Mouse (Mus musculus) midbrain, postnatal 0 days (tissue): Measurements from ENCODE around the gene Rpgrip1l. TPM values are rescaled to one million over a fixed set of nuclear protein-coding genes. Genes with fewer than 3 reads are reported as not detected.
A peak's percentile ranks its signal among the peaks of the same experiment; 100 is the strongest.

Experiments used
- ATAC-seq: fragments of 200-750 bp; cut with Nextera tagmentation; 2 replicates; pipeline ENCODE4 v1.8.0; 2017; ENCODE audit warnings: moderate number of reproducible peaks, mild to moderate bottlenecking, moderate TSS enrichment, moderate library complexity; ENCODE audit not compliant: low FRiP score
- DNase-seq: peaks from one replicate; pipeline ENCODE4 v3.0.0-alpha.2; 2015; ENCODE audit warnings: low spot score
- H3K27ac ChIP-seq: fragments of 300-500 bp; sonication (generic); 2 replicates; pipeline ENCODE4 v1.5.1; 2014; ENCODE audit warnings: low read depth, mild to moderate bottlenecking, low read length, mixed read lengths
- H3K27me3 ChIP-seq: fragments of 300-500 bp; sonication (generic); 2 replicates; pipeline ENCODE4 v1.6.1; 2014; ENCODE audit warnings: low read length, control low read depth, mixed read lengths; ENCODE audit not compliant: insufficient read depth
- H3K36me3 ChIP-seq: fragments of 300-500 bp; sonication (generic); 2 replicates; pipeline ENCODE4 v1.6.1; 2014; ENCODE audit warnings: low read length, control low read depth, mixed read lengths; ENCODE audit not compliant: insufficient read depth
- H3K4me1 ChIP-seq: fragments of 300-500 bp; sonication (generic); 2 replicates; pipeline ENCODE4 v1.6.1; 2014; ENCODE audit warnings: mild to moderate bottlenecking, control low read depth, antibody characterized with exemption, low read length, mixed read lengths; ENCODE audit not compliant: insufficient read depth
- H3K4me2 ChIP-seq: fragments of 300-500 bp; sonication (generic); 2 replicates; pipeline ENCODE4 v1.6.1; 2014; ENCODE audit warnings: low read depth, mild to moderate bottlenecking, low read length, mixed read lengths; ENCODE audit not compliant: poor library complexity, severe bottlenecking
- H3K4me3 ChIP-seq: fragments of 300-500 bp; sonication (generic); 2 replicates; pipeline ENCODE4 v1.5.1; 2014; ENCODE audit warnings: low read depth, mild to moderate bottlenecking, low read length, moderate library complexity
- H3K9ac ChIP-seq: fragments of 300-500 bp; sonication (generic); replicated peaks from 2 replicates; pipeline ENCODE4 v1.6.1; 2014; ENCODE audit warnings: mild to moderate bottlenecking, low read length, moderate library complexity, mixed read lengths; ENCODE audit not compliant: poor library complexity, severe bottlenecking
- H3K9me3 ChIP-seq: fragments of 300-500 bp; sonication (generic); 2 replicates; pipeline ENCODE4 v1.6.1; 2016; ENCODE audit warnings: low read length, control low read depth
- CTCF ChIP-seq: IDR thresholded peaks from 2 replicates; pipeline ENCODE4 v1.5.1; 2016; ENCODE audit warnings: antibody characterized with exemption, mild to moderate bottlenecking
- WGBS: fragments of 180-500 bp; shearing (Covaris S2); extraction: QIAGEN DNeasy Blood & Tissue Kit; methylation state at CpG from one replicate; pipeline ENCODE4 v1.1.7; 2014; 5-methylcytosine and 5-hydroxymethylcytosine counted together
- polyA plus RNA-seq: library from polyadenylated mRNA; unstranded; fragments of >200 nt; fragmentation: Nextera tagmentation; extraction: Ambion mirVana; gene quantifications from 2 replicates; pipeline ENCODE4 v1.2.1, GENCODE M21; 2015
- total RNA-seq: library from RNA; depleted of rRNA; stranded (reverse); fragments of >200 nt; gene quantifications from 2 replicates; pipeline ENCODE4 v1.2.3, GENCODE M21; 2014

Rpgrip1l gene
- total and polyA plus RNA-seq, 2 experiments from 2014 or later: 8.4 to 11.5 TPM

- 81% methylated on average over 6 of the region's 6 CpGs for WGBS
- DNase-seq: no peak
- no peak for ATAC-seq
- Histone ChIP-seq H3K9ac (no peak overlapping the region), H3K27ac (no peak overlapping the region), H3K4me2 (no peak overlapping the region), H3K4me1 (peaks cover 26% of the 10 kb centered on the region), H3K27me3 (no peaks in the 10 kb centered on the region), H3K36me3 (no peaks in the 10 kb centered on the region), H3K4me3 (no peak overlapping the region), H3K9me3 (no peaks in the 10 kb centered on the region)
- TF ChIP-seq CTCF: no peak
These were observed 13.9 kb upstream of the Rpgrip1l start for GRCm38 (mm10) chr8:91326946-91327345.

DNA sequence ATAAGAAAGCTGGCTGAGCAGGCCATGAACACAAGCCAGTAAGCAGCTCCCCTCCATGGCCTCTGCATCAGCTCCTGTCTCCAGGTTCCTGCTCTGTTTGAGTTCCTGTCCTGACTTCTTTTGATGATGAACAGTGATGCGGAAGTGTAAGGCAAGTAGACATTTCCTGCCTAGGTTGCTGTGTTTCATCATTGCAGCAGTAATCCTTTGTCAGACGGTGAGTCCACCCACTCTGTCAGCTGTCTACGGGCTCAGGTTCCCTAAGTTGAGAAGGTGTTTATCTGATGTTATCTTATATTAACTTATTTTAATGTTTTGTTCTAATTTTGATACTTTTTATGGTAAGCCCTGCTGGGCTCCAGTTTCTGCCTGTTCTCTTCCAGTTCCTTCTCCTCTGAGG, 13.0 kb upstream of the Rpgrip1l start:
- DNase-seq: no peak
- Histone ChIP-seq H3K4me3 (no peak overlapping the region), H3K27ac (no peak overlapping the region), H3K4me2 (no peak overlapping the region), H3K9ac (no peak overlapping the region), H3K36me3 (no peaks in the 10 kb centered on the region), H3K9me3 (no peaks in the 10 kb centered on the region), H3K27me3 (no peaks in the 10 kb centered on the region), H3K4me1 (peaks cover 19% of the 10 kb centered on the region)
- no peak for ATAC-seq
- WGBS: 81% methylated on average over 3 of the region's 3 CpGs
- TF ChIP-seq CTCF: no peak

DNA sequence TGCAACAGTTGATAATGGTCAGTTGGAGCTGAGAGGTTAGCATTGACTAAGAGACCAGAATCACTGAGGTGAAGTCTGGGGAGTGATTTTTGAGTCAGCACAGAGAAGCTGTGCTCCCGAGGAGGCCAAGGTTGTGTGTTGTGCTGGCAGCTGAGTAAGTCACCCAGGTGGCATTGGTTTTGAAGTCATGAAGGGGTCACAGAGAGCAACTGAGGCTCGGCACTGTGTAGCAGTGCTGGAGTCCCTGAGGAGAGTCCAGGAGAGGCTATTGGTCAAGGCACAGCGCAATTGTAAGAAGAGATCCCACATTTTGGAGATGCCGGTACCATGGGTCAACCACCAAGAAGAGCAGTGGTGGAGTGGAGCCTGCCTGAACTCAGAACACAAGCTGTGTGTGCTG, 11.9 kb upstream of the Rpgrip1l start:
- H3K9me3 ChIP-seq: no peaks in the 10 kb centered on the region
- H3K36me3 ChIP-seq: no peaks in the 10 kb centered on the region
- no peak overlapping the region for H3K4me2 ChIP-seq
- ATAC-seq: no peak
- TF ChIP-seq CTCF: no peak
- no peak for DNase-seq
- peaks cover 12% of the 10 kb centered on the region for H3K4me1 ChIP-seq
- no peak overlapping the region for H3K4me3 ChIP-seq
- no peaks in the 10 kb centered on the region for H3K27me3 ChIP-seq
- H3K9ac ChIP-seq: no peak overlapping the region
- WGBS: 90% methylated on average over 4 of the region's 4 CpGs
- H3K27ac ChIP-seq: no peak overlapping the region

DNA sequence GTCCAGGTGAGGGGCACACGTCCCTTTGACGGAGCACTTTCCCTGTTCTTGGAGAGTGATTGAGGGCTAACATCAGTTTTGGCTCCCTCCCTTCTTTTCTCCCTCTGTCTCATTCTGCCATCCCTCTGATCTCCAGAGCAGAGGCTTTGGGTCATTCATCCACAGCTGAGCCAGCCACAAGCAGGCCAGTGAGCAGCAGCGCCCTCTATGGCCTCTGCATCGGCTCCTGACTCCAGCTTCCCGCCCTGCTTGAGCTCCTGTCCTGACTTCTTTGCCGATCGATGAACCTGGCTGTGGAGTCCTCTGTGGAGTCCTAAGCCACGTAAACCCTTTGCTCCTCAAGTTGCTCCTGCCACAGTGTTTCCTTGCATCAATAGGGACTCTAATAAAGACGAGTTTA, 11.2 kb upstream of the Rpgrip1l start:
- H3K27ac ChIP-seq: no peak overlapping the region
- H3K4me2 ChIP-seq: no peak overlapping the region
- H3K9me3 ChIP-seq: no peaks in the 10 kb centered on the region
- no peaks in the 10 kb centered on the region for H3K36me3 ChIP-seq
- TF ChIP-seq CTCF: peak; percentile 38
- H3K4me1 ChIP-seq: peaks cover 6% of the 10 kb centered on the region; the same call in 1 of the 2 replicates
- no peak overlapping the region for H3K4me3 ChIP-seq
- no peak for DNase-seq
- H3K9ac ChIP-seq: no peak overlapping the region
- ATAC-seq: no peak
- WGBS: 35% methylated on average over 9 of the region's 9 CpGs
- H3K27me3 ChIP-seq: no peaks in the 10 kb centered on the region

DNA sequence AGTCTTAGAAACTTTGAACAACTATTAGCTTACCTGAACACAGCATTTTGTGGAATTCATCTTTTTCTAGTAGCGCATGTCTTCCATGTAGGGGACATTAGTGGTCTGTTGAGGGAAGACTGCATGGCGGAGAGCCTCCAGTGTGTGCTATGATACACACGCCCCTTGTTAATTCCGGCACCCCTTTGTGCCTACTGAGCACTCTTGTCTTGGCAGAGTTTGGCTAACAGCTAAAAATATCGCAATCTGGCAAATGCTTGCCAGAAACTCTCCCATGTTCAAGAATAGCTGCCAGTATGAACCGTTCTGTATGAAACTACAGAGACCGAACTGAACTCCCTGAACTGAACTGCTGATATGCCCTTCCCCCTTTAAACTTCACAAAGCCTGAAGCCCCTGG, 10.4 kb upstream of the Rpgrip1l start:
- ATAC-seq (no peak), DNase-seq (no peak)
- H3K4me1 ChIP-seq: no peaks in the 10 kb centered on the region
- no peak for TF ChIP-seq CTCF
- H3K9ac ChIP-seq: no peak overlapping the region
- H3K36me3 ChIP-seq: no peaks in the 10 kb centered on the region
- no peak overlapping the region for H3K4me3 ChIP-seq
- no peaks in the 10 kb centered on the region for H3K27me3 ChIP-seq
- H3K27ac ChIP-seq: no peak overlapping the region
- no peaks in the 10 kb centered on the region for H3K9me3 ChIP-seq
- H3K4me2 ChIP-seq: no peak overlapping the region
- WGBS: 65% methylated on average over 7 of the region's 7 CpGs

GRCm38 (mm10) chr8:91318938-91319729, 6.1 kb upstream of the Rpgrip1l start:
- Histone ChIP-seq H3K27ac (no peak overlapping the region), H3K9me3 (no peaks in the 10 kb centered on the region), H3K27me3 (no peaks in the 10 kb centered on the region), H3K4me1 (peaks cover 8% of the 10 kb centered on the region; the same call in 1 of the 2 replicates), H3K9ac (no peak overlapping the region), H3K4me2 (no peak overlapping the region), H3K36me3 (no peaks in the 10 kb centered on the region), H3K4me3 (no peak overlapping the region)
- no peak for DNase-seq
- 86% methylated on average over 7 of the region's 7 CpGs for WGBS
- TF ChIP-seq CTCF: no peak
- ATAC-seq: no peak
